In the genomic region with DNA sequence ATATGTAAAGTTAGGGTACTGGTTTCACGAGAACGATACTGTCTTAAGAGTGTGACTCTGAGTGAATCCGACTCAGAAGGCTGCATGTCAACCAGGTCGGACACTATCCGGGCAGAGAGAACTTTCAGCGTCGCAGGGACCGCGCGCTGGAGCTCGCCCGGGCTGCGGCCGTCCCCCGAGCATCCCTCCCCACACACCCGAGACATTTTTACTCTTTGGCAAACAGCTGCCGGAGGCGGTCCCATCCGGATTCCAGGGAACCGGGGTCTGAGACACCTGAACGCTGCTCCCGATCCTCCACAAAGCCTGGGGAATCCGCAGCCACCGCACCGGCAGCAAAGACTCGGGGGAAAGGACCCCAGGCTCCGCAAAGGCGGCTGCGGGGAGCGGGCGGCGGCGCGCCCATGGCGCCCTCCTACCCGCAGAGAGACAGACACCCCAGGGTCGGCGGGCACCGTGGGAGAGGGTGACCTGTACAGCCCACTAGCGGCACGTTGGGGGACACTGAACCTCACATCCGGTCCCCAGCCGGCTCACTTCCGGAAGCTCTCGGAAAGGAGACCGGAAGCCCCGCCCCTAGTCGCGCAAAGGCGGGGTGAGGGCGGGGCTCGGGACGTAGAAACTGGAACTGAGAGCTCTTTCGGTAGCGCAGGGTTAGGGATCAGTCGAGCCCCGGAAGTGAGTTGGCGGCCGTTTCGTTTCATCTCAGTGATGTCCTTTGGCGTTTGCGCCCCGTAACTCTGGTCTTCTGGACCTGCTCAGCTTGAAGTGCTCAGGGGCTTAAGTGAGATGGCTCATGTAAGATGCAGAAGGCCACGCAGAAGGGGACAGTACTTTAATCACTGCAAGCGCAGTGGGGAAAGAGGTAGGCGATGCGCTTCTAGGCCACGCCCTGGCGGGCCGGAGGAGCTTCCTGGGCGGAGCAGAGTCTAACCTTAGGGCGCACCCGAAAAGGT, we compare ENCODE assay signal across 8 mouse cellular contexts. TPM values are rescaled to one million over a fixed set of nuclear protein-coding genes. Genes with fewer than 3 reads are reported as not detected.
DNase-seq lines count a peak whose midpoint lies in the region; ATAC-seq and TF ChIP-seq lines count a peak whose summit lies in the region.

A gene (minus strand): TSS at position 535 of the 956 bp plus-strand sequence.

- WGBS in heart, embryonic 11.5 days (ENCODE audit: insufficient replicate concordance): under 1% methylated on average over 73 of the region's 73 CpGs
- WGBS in kidney, embryonic 16.5 days: under 1% methylated on average over 71 of the region's 73 CpGs
- under 1% methylated on average over 73 of the region's 73 CpGs for WGBS in liver, adult 2 months

- peak within 1 kb of the TSS; percentile 83 for H3K9ac ChIP-seq in heart, embryonic 11.5 days (ENCODE audit: low read depth, low read length)
- peak within 1 kb of the TSS; percentile 96 for H3K9ac ChIP-seq in kidney, embryonic 16.5 days (replicated peaks; ENCODE audit: low read length)
- H3K9ac ChIP-seq in liver, adult 2 months (ENCODE audit: low read depth, low read length): peak within 1 kb of the TSS; percentile 91

- no peaks in the 10 kb centered on the region for H3K27me3 ChIP-seq in C2C12 (ENCODE audit: control insufficient read depth, insufficient read depth, insufficient read length)
- H3K27me3 ChIP-seq in erythroblast, embryonic 14.5 days (ENCODE audit: control insufficient read depth): no peaks in the 10 kb centered on the region
- no peaks in the 10 kb centered on the region for H3K27me3 ChIP-seq in heart, embryonic 11.5 days (ENCODE audit: control insufficient read depth, insufficient read depth, low read length)
- no peaks in the 10 kb centered on the region for H3K27me3 ChIP-seq in kidney, embryonic 16.5 days (ENCODE audit: insufficient read depth, low read length)
- no peaks in the 10 kb centered on the region for H3K27me3 ChIP-seq in liver, adult 2 months (ENCODE audit: control insufficient read depth, insufficient read depth, low read length)
- H3K27me3 ChIP-seq in myocyte (ENCODE audit: control insufficient read depth, insufficient read depth, insufficient read length): no peaks in the 10 kb centered on the region
- H3K27me3 ChIP-seq in splenic B cell, adult 2 months (ENCODE audit: control insufficient read depth, insufficient read depth, low read length, poor library complexity, severe bottlenecking): no peaks in the 10 kb centered on the region

- peak; percentile 93 for ATAC-seq in heart, embryonic 11.5 days (replicated peaks; ENCODE audit: insufficient number of reproducible peaks, low FRiP score, low TSS enrichment)
- ATAC-seq in kidney, embryonic 16.5 days (ENCODE audit: low FRiP score, low TSS enrichment): peak; percentile 100

- H3K36me3 ChIP-seq in C2C12 (ENCODE audit: control insufficient read depth, insufficient read depth) (peaks cover 56% of the 10 kb centered on the region), myocyte (ENCODE audit: control insufficient read depth, insufficient read depth) (peaks cover 37% of the 10 kb centered on the region)
- H3K36me3 ChIP-seq in erythroblast, embryonic 14.5 days (ENCODE audit: control insufficient read depth): peaks cover 35% of the 10 kb centered on the region
- H3K36me3 ChIP-seq in heart, embryonic 11.5 days (ENCODE audit: control insufficient read depth, insufficient read depth, low read length): peaks cover 10% of the 10 kb centered on the region; the same call in 1 of the 2 replicates
- peaks cover 32% of the 10 kb centered on the region for H3K36me3 ChIP-seq in kidney, embryonic 16.5 days (ENCODE audit: insufficient read depth, low read length)
- H3K36me3 ChIP-seq in liver, adult 2 months (ENCODE audit: control insufficient read depth, insufficient read depth, low read length): peaks cover 15% of the 10 kb centered on the region
- peaks cover 6% of the 10 kb centered on the region for H3K36me3 ChIP-seq in splenic B cell, adult 2 months (ENCODE audit: control insufficient read depth, insufficient read depth, low read length, poor library complexity, severe bottlenecking)

- no peaks in the 10 kb centered on the region for H3K9me3 ChIP-seq in erythroblast, embryonic 14.5 days (ENCODE audit: control insufficient read depth, low read length)
- H3K9me3 ChIP-seq in heart, embryonic 11.5 days (replicated peaks; ENCODE audit: control insufficient read depth, low read length): no peaks in the 10 kb centered on the region
- H3K9me3 ChIP-seq in kidney, embryonic 16.5 days (ENCODE audit: low read length): no peaks in the 10 kb centered on the region

- TF ChIP-seq POLR2A in brain, embryonic 14.5 days (IDR thresholded peaks at IDR 0.05; ENCODE audit: borderline replicate concordance, extremely low read depth, insufficient read depth, insufficient read length, poor library complexity, severe bottlenecking): peak; percentile 52; the same call in 1 of the 2 replicates
- peak; percentile 77 for TF ChIP-seq POLR2A in liver, adult 2 months (IDR thresholded peaks at IDR 0.05; ENCODE audit: extremely low read depth, insufficient read depth, low read length)
- TF ChIP-seq POLR2A in myocyte (IDR thresholded peaks at IDR 0.05; ENCODE audit: insufficient read length, low read depth): peak; percentile 78

- H3ac ChIP-seq in C2C12 (ENCODE audit: control insufficient read depth, insufficient read length, low read depth): peak within 1 kb of the TSS; percentile 73
- peak within 1 kb of the TSS; percentile 59 for H3ac ChIP-seq in myocyte (ENCODE audit: control insufficient read depth, insufficient read length)

- H3K79me3 ChIP-seq in C2C12 (ENCODE audit: low read depth): peaks cover 16% of the 10 kb centered on the region

- no peak for TF ChIP-seq CTCF in C2C12 (IDR thresholded peaks at IDR 0.05; ENCODE audit: control insufficient read depth, insufficient read depth, insufficient read length)
- peak; percentile 10; the same call in 1 of the 2 replicates for TF ChIP-seq CTCF in brain, embryonic 14.5 days (IDR thresholded peaks at IDR 0.05; ENCODE audit: borderline replicate concordance, extremely low read depth, insufficient read depth, insufficient read length)
- TF ChIP-seq CTCF in liver, adult 2 months (IDR thresholded peaks at IDR 0.05; ENCODE audit: low read depth, low read length): 0 out of 2 replicates have a peak, but pooled peaks have one; percentile 14

- H3K4me3 ChIP-seq in C2C12 (ENCODE audit: insufficient read depth, poor library complexity, severe bottlenecking): peak within 1 kb of the TSS; percentile 97
- H3K4me3 ChIP-seq in erythroblast, embryonic 14.5 days (replicated peaks): peak within 1 kb of the TSS; percentile 100
- peak within 1 kb of the TSS; percentile 92 for H3K4me3 ChIP-seq in heart, embryonic 11.5 days (ENCODE audit: low read depth, low read length)
- peak within 1 kb of the TSS; percentile 98 for H3K4me3 ChIP-seq in kidney, embryonic 16.5 days (ENCODE audit: low read length)
- H3K4me3 ChIP-seq in liver, adult 2 months (ENCODE audit: insufficient read depth, low read depth, low read length): peak within 1 kb of the TSS; percentile 68
- peak within 1 kb of the TSS; percentile 89 for H3K4me3 ChIP-seq in myocyte

- peaks cover 61% of the 10 kb centered on the region for H3K4me1 ChIP-seq in erythroblast, embryonic 14.5 days (ENCODE audit: control insufficient read depth)
- peaks cover 9% of the 10 kb centered on the region; the same call in 1 of the 2 replicates for H3K4me1 ChIP-seq in heart, embryonic 11.5 days (ENCODE audit: control insufficient read depth, insufficient read depth, low read length)
- H3K4me1 ChIP-seq in kidney, embryonic 16.5 days (ENCODE audit: insufficient read depth, low read length): peaks cover 8% of the 10 kb centered on the region; the same call in 1 of the 2 replicates
- H3K4me1 ChIP-seq in liver, adult 2 months (ENCODE audit: control insufficient read depth, insufficient read depth, low read length): peaks cover 7% of the 10 kb centered on the region

- peak within 1 kb of the TSS; percentile 95 for H3K27ac ChIP-seq in heart, embryonic 11.5 days (ENCODE audit: low read depth, low read length)
- peak within 1 kb of the TSS; percentile 98 for H3K27ac ChIP-seq in kidney, embryonic 16.5 days (ENCODE audit: low read length)
- H3K27ac ChIP-seq in liver, adult 2 months (replicated peaks; ENCODE audit: insufficient read depth, low read depth, low read length): peak within 1 kb of the TSS; percentile 89

- H3K79me2 ChIP-seq in C2C12 (ENCODE audit: control insufficient read depth, insufficient read depth) (peaks cover 58% of the 10 kb centered on the region), myocyte (ENCODE audit: control insufficient read depth, insufficient read depth) (peaks cover 34% of the 10 kb centered on the region)
- peaks cover 4% of the 10 kb centered on the region; the same call in 1 of the 2 replicates for H3K79me2 ChIP-seq in liver, adult 2 months (ENCODE audit: control insufficient read depth, insufficient read depth, low read length)

- peak within 1 kb of the TSS; percentile 75 for H3K4me2 ChIP-seq in heart, embryonic 11.5 days
- peak within 1 kb of the TSS; percentile 65 for H3K4me2 ChIP-seq in kidney, embryonic 16.5 days (replicated peaks; ENCODE audit: low read depth, low read length)
- peak within 1 kb of the TSS; percentile 100 for H3K4me2 ChIP-seq in myocyte (ENCODE audit: low read depth)

- DNase-seq in brain, embryonic 14.5 days (ENCODE audit: low read depth): peak; percentile 98
- DNase-seq in liver, adult 2 months (ENCODE audit: extremely low read depth, low read depth, low spot score): peak; percentile 84
- DNase-seq in splenic B cell, adult 2 months (ENCODE audit: low read depth, low spot score): peak; percentile 97

TF ChIP-seq in C2C12, 6 proteins besides CTCF, POLR2A, EP300 and RAD21:
- TF ChIP-seq MAX (IDR thresholded peaks at IDR 0.05) (peak; percentile 58), FOSL1 (IDR thresholded peaks at IDR 0.05; ENCODE audit: insufficient read depth, low read length, poor library complexity, severe bottlenecking) (no peak), MYOG (IDR thresholded peaks at IDR 0.05; ENCODE audit: control insufficient read depth, extremely low read depth, insufficient read length) (no peak)

TF ChIP-seq in myocyte, 11 proteins besides CTCF, POLR2A, EP300 and RAD21 (continues in another document):
- TF ChIP-seq SRF (IDR thresholded peaks at IDR 0.05; ENCODE audit: control insufficient read depth, insufficient read length, low read depth) (peak; percentile 81), MYOD1 (IDR thresholded peaks at IDR 0.05; ENCODE audit: control insufficient read depth in 1 of 3, insufficient read length in 2 of 3, low read depth in 2 of 3) (no peak), MYOG (IDR thresholded peaks at IDR 0.05; ENCODE audit: control insufficient read depth in 1 of 3, insufficient read depth in 1 of 3, insufficient read length in 2 of 3, low read depth in 2 of 3) (peak in 1 of 3 experiments; percentile 1)

RNA-seq across cellular contexts. Expression of the gene that starts here (rescaled TPM):
- polyA plus RNA-seq in C2C12 (2012; fragmentation: generic; extraction: Trizol) (29.5 TPM), myocyte (2012; fragmentation: generic; extraction: Trizol) (41.4 TPM)
- polyA plus RNA-seq in brain, embryonic 14.5 days (2012; rRNA removed): 18.5 and 19.1 TPM in 2 replicates
- 2.8 and 3.2 TPM in 2 replicates for polyA plus RNA-seq in erythroblast, embryonic 14.5 days (2012)
- 33.3 and 33.6 TPM in 2 replicates for polyA plus RNA-seq in heart, embryonic 11.5 days (2014; fragmentation: Nextera tagmentation; extraction: Ambion mirVana)
- 29.7 and 34.4 TPM in 2 replicates for polyA plus RNA-seq in kidney, embryonic 16.5 days (2015; fragmentation: Nextera tagmentation; extraction: Ambion mirVana)
- total RNA-seq in liver, adult 2 months (2014; rRNA removed): 29.7 and 35.7 TPM in 2 replicates
- polyA plus RNA-seq in liver, adult 2 months (2012; rRNA removed): 30.4 and 34.1 TPM in 2 replicates

Comparison
In these comparisons a context has a peak if more than half of its experiments do, and no peak if none do; other contexts are left out.
1. Peak in every context shown above with its lines: DNase-seq, ATAC-seq, H3K4me3 ChIP-seq and H3K27ac ChIP-seq.